Mouse (Mus musculus): ENCODE data around the gene Ccdc148.
A peak's percentile ranks its signal among the peaks of the same experiment; 100 is the strongest.

The Ccdc148 gene

DNA sequence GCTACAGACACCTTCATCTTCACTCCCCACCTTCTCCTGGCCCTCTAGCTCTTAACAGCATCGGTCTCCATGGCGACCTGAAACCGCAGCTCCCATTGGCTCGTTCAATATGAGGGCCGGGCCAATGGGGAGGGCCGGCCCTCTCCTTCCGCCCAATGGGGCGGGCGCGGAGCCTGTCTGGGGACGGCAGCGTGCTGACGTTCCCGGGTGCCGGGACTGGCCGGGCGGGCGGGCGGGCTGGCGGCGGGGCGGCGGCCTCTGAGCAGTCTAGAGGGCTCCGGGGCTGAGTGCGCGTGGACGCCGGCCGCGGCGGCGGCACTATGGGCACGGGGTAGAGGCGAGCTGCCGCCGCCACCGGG lies at the start of gene Ccdc148, which contains the start of gene Pkp4:
Ccdc148 (minus strand) TSS at position 79 of the 359 bp plus-strand sequence.
Pkp4 (plus strand) TSS at position 246 of the 359 bp plus-strand sequence.
- DNase-seq (ENCODE audit: low read depth): peak; percentile 95

DNA sequence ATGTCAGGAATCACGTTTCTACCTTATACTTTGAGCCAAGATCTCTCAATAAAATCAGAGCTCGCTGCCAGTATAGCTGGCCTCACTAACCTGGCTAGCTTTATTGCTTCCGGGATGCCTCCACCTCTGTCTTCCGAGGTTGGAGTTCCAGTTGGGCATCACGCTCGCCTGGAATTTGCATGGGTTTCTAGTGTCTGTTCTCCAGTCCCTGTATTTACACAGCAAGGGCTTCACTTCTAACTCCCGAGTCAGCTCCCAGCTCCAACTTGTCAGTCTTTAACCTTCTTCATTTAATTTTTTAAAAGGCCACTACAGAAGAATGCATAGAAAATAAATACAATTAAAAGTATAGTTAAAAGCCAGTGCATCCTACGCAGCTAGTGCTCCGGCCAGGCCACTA lies 47.8 kb upstream of the Ccdc148 start:
- DNase-seq (ENCODE audit: low read depth): no peak

DNA sequence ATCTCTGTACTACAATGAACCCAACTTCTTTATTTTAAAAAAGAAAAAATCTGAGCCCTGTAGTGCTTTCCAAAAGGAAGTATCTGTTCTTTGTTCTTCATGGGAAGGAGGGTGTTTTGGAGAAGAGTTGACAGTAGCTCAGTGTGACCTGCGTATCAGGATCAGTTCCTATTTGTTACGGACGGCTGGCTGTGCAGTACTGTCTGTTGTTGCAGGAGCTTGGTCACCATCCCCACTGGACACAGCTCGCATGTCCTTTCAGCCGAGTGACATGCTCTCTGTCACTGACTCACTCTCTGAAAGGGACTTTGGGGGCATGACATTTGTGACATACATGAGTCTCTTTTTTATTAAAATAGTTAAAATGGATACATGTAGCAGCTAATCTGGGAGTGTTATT lies 47.2 kb upstream of the Ccdc148 start:
- no peak for DNase-seq (ENCODE audit: low read depth)

DNA sequence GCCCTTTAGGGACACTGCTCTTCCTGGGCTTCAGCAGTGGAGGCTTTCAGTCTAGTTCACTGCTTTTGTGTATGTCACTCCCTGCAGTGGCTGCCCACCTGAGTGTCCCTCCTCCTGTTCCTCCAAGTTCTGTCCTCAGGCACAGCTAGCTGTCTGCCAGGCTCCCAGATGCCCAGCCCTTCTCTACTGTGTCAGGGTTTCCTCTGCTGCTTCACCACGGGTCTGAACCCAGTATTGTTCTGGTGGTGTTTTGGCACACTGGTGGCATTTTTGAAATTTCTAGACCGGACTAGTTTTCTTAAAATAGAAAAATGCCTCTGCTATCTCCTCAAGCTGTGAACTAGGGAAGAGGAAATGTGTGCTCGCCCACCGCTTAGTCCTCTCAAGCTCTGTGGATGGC lies 46.8 kb upstream of the Ccdc148 start:
- DNase-seq (ENCODE audit: low read depth): no peak

DNA sequence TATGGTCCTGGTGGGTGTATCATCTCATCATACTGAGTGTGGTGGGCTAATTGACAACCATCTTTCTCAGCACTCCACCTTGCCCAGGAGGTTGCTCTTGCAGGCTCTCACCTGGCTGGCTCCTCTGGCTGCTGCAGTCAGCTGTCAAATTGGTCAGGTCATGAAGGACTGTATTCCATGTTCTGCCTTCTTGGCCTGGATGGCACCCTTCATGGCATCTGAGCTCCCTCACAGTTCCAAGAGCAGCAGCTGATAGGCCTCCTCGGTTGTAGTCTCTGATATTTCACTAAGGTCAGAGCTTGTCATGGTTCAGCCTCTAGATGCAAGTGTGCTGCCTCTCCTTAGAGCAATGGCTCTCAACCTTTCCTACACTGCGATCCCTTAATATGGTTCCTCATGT lies 45.7 kb upstream of the Ccdc148 start:
- DNase-seq (ENCODE audit: low read depth): no peak

DNA sequence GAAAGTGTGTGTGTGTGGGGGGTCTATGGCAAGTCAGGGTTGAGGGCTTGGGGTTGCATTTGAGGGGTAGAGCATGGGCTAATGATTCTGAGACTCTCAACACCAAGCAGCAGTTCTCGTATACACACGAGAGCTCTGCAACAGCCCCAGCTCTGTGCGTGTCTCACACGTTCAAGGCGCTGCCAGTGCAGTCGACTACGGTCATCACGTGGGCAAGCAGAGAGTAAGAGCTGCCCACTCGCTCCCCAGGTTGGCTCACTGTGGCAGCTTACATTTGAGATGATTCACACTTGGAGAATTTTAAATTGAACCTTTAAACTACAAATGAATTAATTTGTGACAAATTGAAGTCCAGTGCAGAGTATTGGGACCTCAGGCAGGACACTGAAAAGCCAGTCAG lies 44.6 kb upstream of the Ccdc148 start:
- DNase-seq (ENCODE audit: low read depth): no peak

DNA sequence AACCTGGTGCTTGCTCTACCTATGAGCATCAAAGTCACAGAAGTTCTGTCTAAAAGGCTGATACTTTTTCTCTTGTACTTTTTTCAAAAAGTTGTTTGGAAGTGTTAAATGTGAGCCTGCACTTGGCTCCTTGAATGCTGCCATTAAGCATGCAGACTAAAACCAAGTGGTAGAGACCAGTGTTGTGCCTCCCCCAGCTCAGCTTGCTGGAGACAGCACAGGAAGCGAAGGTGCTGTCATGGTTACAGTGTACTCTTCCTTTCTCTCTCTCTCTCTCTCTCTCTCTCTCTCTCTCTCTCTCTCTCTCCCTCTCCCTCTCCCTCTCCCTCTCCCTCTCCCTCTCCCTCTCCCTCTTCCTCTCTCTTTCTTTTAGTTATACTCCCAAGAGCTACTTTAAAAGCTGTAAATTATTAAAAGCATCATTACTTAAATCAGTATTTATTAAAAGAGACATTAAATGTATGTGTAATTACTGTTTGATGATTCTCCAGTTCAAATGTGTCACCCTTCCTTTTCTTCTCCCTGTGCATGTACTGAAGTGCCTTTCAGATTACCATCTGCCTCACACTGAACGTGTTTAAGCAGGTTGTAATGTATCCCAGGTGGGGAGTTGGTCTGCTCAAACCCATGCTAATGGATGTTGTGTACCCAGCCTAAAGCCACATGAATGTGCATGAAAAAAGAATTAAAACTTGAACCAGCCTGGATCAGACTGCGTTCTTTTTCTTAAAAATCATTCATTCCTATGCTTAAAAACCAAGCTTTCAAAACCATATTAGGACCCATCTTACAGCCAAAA lies 43.3 kb upstream of the Ccdc148 start:
- peak; percentile 2 for DNase-seq (ENCODE audit: low read depth)

DNA sequence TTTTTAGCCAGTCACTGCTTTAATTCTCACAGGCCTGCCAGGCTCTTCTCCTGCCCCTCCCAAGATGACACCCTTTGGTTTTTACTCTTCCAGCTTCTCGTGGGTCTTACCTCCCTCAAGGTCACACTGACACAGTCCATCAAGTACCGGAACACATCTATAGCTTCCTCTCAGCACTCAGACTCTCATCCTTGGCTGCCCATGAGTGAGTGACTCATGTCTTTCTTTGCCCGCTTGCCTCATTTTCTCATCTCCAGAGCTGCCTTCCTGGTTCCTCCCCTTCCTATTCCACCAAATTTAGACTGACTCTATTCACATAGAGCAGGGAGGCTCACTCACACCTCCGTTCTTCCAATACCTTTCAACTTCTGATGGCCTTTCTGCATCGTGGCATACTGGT lies 42.4 kb upstream of the Ccdc148 start:
- DNase-seq (ENCODE audit: low read depth): no peak

DNA sequence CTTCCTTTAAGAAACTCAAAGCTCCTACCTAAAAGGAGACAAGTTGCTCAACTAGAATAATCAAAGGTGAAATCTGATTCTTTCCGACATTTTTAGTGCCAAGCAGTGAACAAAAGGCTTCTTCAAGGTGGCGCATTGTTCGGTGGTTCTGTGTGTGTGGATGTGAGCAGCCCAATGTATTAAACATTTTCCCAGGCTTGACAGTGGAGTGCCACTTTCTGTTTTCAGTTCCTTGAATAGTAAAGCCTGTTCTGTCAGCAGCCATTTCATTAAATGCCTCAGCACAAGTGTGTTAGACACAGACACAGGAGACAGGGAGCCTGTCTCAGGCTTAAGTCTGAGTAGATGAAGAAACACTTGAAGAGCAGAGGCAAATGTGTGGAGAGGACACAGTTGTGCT lies 40.0 kb upstream of the Ccdc148 start:
- DNase-seq (ENCODE audit: low read depth): no peak

DNA sequence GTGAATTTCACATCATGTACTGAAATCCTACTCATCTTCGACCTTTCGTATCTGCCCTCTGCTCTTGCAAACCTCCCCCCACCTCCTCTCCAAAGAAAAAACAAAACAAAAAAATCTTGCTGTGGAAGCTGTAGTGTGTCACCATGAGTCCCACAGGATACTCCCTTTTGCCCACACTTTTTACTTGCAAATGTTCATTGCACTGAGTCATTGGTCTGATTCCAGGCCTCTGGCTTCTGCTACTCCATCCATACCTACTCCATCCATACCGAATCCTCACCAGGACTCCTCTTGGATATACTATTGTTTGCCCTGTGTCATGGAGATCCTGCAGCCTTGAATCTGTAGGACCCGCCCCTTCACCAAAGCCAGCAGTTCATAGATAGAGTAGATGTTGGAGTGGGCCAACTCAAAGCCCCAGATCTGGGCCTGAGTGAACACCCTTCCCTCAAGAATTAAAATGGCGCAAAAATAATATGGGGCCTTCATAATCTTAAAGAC lies 39.0 kb upstream of the Ccdc148 start:
- DNase-seq (ENCODE audit: low read depth): no peak

DNA sequence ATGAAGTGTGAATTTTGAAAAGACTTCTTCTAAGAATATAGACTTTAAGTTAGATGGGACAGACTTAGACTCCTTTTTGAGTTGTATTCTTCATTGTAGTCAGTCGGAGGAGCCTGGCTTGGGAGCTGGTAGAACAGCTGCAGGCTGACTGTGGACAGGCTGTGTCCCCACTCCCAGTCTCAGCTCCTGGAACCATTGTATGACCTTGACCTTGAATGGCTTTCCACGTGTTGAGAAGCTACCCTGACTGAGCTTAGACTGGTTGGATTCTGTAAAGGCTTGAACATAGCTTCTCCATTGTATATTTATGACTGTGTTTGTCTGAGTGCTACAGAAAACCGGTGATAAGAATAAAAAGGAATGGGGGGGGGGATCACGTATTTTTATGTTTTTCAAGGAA lies 36.7 kb upstream of the Ccdc148 start:
- no peak for DNase-seq (ENCODE audit: low read depth)

DNA sequence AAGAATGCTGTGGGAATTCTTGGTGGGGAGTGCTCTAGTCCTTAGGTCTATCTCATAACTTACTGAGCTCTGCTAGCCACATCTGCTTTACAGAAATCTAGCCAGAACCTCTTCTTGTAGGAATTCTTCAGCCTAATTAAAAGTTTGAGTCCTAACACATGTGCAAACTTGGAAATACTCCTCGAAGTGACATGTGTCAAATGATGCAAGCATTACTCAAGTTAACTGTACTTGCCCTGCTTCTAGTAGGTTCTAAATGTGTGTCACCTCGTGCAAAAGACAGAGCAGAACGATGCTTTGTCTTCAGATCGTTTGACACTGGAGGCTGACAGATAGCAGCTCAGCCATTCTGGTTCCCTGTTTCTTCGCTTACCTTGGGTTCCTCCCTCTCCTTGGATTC lies 32.6 kb upstream of the Ccdc148 start:
- no peak for DNase-seq (ENCODE audit: low read depth)

DNA sequence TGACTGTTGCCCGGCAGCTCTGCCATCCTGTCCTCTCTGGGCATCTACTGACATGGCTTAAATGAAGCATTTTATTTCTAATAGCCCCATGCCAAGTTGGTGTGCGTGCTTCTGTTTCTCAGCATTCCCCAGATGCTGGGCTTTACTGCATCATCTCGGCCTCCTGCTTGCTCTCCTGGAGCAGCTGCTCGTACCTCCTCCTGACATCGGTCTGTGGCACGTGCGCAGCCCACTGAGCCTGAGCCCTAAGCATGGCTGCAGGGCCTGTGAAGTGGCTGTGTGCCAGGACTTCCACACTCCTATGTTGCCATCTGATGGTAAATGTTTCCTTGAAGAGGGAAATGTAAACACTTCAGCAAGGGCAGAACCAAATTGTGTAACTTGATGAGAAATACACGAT lies 31.0 kb upstream of the Ccdc148 start:
- no peak for DNase-seq (ENCODE audit: low read depth)

DNA sequence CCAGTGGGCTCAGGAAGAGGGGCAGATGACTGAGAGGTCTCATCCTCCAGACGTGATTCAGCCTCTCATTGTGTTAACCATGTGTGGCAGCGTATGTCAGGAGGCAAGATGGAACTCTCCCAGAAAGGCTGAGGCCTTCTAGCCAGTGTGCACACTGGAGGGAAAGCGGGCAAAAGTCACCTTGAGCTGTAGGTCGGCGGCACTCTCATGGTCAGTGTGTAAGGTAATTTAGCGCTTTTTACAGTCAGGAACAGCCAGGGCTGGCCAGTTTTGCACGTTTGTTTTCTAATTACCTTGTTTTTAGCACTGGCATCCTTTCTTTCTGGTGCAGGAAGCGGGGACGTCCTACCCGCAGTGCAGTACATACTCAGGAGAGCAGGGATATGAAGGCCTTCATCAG lies 29.7 kb upstream of the Ccdc148 start:
- DNase-seq (ENCODE audit: low read depth): no peak

DNA sequence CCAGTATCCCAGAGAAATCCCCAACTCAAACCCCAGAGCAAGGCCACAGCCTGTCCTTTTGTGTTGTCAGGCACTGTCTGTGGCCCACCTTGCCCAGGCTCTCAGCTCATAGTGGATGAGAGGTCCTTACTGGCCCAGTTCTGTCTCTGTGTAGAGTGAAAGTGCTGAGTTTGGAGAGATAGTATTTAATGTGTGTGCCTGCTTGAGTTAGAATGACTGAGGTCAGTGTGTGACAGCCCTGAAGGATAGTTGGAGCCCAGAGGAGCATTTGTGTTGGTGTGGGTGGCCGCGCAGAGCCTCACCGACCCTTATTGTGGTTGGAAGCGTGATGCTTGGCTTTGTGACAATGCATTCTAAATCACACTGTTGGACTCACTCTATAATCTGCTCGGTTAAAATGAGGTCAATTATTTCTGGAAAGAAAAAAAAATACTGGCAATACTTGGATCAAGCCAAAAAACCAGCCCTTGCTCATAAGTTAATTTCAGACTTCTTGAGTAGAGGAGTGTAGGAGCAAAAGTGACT lies 29.2 kb upstream of the Ccdc148 start:
- DNase-seq (ENCODE audit: low read depth): no peak

DNA sequence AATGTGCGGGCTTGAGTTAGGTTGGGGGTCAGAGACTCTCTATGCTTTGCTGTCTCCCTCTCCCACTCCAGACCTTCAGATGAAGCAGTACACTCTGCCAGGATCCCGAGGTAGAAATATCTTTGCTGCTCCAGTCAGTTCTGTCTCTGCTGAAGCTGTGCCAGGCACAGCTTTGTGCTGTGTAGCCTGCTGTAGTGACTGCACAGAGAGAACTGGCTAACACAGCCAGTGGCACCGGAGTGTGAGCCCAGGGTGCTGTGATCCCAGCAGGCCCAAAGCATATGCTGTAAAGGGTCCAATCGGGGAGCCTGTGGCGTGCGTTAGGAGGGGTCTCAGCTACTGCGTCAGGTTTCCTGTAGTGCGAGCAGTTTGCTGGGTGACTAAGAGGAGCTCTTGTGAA lies 27.8 kb upstream of the Ccdc148 start:
- DNase-seq (ENCODE audit: low read depth): no peak

DNA sequence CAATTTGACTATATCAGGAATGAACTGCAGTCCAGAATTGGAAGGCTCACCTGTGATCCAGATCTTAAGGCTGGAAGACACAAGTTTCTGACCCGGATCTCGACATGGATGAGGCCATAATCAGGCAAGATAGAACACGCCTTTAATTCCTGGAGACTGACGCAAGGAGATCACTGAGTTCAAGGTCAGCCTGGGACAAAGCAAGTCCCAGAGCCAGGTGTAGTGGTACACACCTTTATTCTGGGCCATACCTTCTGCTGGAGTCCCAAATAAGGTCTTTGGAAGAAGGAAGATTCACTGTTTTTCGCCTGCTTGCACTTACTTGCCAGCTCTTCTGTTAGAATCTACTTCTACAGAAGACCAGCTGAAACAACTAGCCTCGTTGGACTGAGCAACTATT lies 26.5 kb upstream of the Ccdc148 start:
- DNase-seq (ENCODE audit: low read depth): no peak

DNA sequence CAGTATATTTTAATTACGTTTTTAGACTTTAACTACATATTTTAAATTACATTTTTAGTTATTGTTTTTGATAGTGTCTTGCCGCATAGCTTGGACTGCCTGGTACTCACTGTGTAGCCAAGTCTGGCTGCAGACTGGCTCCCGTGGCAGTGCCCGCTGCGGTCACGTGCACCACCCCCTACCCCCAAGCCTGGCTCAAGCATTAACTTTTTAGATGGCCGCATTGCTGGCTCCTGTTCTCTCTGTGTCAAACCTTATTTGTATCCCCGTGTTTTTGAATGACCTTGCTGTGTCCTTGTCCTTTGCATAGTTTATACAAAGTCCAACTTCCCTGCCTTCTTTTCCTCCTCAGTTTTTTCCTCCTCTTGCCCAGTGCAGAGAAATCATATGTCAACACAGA lies 25.6 kb upstream of the Ccdc148 start:
- no peak for DNase-seq (ENCODE audit: low read depth)

DNA sequence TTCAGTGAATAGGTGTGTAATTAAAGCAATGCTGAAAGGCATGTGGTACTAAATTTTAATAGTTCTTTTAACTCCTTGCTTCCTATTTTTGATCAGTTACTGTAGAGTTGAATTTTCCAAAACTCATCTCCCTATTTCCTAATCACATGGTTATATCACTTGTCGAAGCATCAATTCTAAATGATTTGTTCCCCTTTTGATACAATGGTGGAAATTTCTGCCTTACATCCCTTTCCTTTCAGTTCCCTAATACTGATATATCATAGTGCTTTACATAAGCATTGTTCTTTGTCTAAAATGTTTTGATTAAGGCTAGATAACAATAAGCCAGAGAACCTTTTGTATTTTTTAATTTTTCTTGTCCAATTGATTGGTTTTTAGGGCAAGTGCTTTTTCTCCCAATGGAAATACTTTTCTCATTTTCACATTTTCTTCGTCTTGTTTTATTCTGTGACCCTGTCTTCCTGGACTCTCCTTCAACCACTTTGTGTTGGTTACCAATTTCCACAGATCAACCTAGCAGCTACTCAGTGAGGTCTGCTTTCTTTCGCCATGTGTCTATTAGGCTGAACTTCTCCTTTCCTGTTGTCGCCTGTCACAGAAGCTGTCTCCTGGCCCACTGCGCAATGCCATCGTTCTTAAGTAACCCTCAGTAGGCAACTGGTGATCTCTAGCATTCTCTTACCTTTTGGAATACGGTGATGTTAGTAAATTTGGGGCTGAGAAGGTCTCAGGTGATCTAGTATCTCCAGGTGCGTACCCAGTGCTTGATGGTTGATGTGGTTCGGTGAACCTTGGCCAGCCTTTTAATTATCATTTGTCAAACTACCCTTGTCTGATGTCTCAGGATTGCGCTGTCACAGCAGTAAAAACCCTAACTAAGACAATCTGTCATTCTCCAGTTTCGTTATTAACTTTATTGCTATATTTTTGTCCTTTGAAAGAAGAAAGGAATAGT lies 23.9 kb upstream of the Ccdc148 start:
- no peak for DNase-seq (ENCODE audit: low read depth)

DNA sequence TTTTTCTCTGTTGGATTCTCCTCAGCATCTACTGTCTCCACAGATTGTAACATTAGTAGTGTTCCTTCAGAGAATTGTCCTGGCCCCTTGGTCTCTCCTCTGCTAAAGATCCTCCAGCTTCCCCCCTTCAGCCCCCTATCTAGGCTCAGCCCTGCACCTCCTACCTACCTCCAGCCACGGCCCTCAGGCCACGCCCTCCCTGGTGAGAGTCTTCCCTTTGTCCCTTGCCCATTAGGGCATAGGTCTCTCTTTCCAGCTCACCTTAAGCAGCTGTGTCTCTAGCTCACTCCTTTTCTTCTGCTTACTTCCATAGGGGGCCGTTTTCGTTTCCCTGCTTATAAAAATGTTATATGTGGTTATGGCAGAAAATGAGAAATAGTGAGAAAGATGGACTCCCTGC lies 23.1 kb upstream of the Ccdc148 start:
- no peak for DNase-seq (ENCODE audit: low read depth)

DNA sequence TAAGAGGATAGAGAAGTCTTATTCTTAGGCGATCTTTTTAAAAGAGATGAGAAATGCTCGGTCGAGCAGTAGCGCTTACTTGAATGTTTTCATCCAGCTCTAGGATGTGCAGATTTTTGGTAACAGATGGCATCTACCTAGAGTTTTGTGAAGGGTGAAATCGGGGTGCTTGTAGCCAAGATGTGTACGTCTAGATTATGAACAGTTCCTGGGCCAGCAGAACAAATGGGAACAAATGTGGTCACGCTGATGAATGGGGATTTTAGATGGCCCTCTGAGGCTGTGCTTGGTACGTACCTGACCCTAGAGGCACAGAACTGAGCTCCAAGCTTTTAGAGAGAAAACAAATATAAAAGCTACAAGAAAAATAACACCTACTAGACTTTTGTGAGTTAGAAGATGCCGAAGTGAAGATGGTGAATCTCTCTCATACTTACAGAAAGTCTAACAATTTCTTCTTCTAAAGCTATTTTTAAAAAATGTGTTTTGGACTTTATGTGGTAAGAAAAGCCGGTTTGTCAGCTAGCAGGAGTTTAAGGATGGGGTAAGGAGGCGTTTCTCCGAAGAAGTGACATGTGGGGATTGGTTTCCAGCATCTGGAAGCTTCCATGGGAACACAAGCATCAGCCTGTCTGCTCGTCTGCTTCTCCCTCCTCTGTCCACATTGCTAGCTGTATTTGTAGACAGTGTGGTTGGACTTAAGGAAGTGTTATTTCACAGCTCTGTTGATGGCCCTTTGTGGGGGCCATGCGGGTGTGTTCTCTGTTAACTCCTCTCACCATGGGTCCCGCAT lies 21.0 kb upstream of the Ccdc148 start:
- no peak for DNase-seq (ENCODE audit: low read depth)

DNA sequence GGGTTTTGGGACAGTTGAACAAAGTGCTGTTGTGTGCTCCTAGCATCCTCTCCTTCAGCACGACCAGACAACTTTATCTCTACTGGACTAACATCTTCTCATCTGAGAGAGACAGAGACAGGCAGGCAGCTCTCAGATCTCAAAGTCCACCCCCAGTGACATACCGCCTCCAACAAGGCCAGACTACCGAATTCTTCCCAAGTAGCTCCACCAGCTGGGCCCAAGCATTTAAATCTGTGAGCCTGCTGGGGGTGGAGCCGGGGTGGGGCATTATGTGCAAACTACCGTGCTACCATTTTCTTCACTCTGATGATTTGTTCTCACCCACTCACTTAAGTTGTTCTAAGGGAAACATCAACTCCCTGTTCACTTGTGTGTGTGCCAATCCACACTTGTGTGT lies 19.0 kb upstream of the Ccdc148 start:
- no peak for DNase-seq (ENCODE audit: low read depth)
